Mouse (Mus musculus): ENCODE measurements around the gene Mmp24. TPM values are rescaled to one million over a fixed set of nuclear protein-coding genes. Genes with fewer than 3 reads are reported as not detected.
A peak's percentile ranks its signal among the peaks of the same experiment; 100 is the strongest.
"Not testable (repeated sequence)": the region's sequence is repeated elsewhere in the genome, so short reads cannot be mapped to it uniquely, and the experiment has no call there.

Gene Mmp24
- total RNA-seq, 2 experiments from 2014 or later, result under 0.01 TPM; not detected in 1

DNA sequence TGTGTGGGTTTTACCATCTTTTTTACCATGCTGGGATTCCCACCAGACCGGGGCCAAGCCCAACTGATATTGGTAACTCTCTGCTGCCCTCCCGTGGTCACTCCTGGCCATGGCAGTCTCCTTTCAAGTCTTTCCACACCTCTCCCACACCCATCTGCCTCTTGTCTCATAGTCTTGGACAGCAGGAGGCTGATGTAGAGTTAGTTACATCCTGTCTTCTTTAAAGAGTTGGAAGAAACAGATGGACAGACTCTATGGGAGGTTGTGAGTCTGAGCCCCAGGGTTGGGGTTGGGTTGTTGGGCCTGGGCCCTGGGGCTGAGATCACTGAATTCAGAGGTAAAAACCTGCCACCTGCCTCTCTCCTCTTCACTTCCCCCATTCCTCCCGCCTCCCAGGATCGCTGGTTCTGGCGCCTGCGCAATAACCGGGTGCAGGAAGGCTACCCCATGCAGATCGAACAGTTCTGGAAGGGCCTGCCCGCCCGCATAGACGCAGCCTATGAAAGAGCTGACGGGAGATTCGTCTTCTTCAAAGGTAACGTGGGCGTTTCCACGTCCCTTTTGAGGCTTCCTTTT lies 36.8 kb downstream of the Mmp24 start:
- peak; percentile 94 for ATAC-seq (replicated peaks; ENCODE audit: poor library complexity)

DNA sequence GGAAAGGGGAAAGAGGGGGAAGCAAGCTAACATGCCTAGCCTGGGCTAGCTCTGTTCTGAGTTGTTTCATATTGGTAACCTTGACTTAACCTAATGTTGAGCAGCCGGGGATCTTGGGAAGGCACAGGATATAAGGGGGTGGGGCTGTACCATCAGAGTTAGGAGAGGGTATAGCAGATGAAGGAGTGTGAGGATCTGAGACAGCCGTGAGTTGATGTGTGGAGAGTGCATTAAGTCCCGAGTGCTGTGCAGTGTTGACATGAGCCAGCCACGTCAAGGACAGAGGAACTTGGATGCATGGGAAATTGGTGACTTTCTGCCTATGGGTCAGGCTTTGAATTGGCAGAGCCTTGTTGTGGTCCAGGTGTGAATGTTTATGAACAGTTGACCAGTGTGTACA lies 37.5 kb downstream of the Mmp24 start:
- no peak for ATAC-seq (replicated peaks; ENCODE audit: poor library complexity)

DNA sequence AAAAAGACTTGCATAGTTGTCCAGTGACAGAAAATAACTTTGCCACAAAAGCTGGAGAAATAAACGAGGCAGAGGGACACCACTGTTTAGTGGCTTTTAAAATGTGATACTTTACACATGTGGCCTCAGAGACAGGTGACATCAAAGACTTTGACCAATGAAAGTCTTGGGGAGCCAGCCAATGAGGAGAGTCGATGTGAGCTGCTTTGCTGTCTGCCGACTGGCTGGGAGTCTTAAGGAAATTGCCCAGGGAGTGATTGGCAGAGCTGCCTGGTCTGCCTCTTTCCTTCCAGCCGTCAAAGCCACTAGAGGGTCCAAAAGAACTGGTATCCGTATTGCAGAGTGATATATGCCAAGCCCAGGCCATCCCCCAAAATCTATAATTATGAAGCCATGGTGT lies 39.7 kb downstream of the Mmp24 start:
- no peak for ATAC-seq (replicated peaks; ENCODE audit: poor library complexity)

DNA sequence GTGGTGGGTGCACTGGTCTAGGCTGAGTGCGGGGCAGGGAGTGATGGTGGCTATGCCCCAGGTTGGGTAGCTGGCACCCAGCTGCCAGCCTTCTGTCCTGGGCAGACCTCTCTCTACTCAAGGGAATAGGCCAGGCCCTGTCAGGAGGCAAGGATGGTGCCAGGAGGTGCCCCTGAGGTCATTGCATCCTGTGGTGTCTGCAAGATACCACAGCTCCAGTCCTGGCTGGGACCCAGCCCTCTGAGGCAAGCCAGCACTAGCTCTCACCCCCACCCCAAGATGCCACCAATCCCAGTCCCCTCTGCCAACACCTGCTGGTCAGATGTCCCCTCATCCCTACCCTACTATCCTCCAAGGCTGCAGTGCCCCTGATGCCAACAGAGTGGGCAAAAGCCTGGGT lies 41.0 kb downstream of the Mmp24 start:
- no peak for ATAC-seq (replicated peaks; ENCODE audit: poor library complexity)

DNA sequence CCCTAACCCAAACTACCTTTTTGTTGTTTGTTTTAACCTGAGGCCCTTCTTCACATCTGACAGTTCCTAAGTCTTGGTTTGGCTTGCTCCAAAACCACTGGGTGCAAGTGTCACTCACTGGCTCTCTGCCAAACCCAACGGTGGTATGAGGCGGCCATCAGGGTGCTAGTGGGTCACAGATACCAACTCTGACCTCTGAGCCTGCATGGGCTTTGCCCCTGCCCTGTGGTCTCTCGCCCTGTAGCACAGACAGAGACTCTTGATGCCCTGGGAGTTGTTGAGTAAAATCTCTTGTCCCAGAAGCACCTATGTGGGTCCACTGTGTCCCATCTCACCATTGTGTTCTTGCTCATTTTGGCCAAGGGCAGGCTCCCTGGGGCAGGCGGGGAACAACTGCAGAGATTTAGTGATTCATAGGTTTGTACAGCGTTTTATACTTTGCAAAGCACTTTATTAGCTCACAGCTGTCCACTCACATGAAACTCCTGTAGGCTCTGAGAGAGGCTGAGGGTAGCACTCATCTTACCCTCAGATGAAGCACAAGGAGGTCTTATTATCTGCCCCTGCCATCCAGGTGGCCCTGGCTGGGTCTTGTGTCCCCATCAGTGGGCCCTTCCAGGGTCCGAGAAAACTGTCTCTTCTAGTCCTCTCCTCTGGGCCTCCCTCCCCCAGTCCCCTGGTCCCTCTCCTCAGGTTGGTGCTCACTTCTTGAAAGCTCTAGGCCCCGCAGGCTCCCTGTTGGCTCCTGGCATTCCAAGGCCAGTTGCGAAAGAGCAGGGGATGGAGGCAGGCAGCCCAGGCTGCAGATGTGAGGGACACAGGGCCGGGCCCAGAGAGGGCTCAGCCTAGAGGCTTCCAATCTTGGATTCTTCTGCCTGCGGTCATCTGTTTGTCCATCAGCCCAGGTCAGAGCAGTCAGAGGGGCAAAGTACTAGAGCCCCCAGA lies 42.4 kb downstream of the Mmp24 start:
- ATAC-seq (replicated peaks; ENCODE audit: poor library complexity), result no peak

DNA sequence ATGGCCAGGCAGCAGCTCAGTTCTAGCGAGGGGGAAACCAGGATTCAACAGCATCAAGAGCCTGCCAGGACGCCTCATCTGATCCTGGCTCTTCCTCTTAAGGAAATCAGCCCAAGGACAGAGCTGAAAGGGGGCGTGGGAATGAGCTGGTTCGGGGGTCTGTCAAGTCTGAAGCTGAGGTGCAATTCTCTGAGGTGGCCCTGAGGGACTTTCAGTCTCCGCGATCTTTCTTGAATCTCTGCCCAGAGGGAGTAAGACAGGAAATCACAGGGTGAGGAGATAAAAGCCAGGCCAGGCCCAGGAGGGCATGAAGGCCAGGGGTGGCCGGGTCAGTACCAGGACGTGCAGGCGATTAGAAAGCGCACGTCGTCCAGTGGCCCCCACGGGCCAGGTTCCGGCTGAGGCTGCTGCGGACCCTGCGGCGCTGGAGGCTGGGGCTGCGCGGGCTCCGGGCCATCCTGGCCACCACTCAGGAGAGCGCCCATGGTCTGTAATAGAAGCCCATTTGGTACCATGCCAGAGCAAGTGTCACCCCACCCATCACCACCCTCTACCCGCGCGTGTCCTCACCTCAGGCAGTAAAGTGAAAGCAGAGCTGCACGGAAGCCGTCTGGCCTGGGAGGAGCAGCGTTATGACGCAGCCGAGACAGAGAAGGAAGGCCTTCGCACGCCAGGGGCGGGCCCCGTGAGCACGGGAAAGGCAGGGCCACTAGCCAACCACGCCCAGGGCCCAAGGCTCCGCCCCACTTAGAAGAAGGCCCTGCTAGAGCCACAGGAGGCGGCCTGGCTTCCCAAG lies 43.7 kb downstream of the Mmp24 start:
- ATAC-seq (replicated peaks; ENCODE audit: poor library complexity), result peak; percentile 95

DNA sequence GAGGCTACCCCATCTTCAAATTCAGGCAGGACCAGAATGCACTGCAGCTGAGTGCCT lies 44.1 kb downstream of the Mmp24 start, which contains the start of gene BC029722:
Gene BC029722, minus strand, starts transcription at position 35 of the 57 bp plus-strand sequence.
- no peak for ATAC-seq (replicated peaks; ENCODE audit: poor library complexity)

DNA sequence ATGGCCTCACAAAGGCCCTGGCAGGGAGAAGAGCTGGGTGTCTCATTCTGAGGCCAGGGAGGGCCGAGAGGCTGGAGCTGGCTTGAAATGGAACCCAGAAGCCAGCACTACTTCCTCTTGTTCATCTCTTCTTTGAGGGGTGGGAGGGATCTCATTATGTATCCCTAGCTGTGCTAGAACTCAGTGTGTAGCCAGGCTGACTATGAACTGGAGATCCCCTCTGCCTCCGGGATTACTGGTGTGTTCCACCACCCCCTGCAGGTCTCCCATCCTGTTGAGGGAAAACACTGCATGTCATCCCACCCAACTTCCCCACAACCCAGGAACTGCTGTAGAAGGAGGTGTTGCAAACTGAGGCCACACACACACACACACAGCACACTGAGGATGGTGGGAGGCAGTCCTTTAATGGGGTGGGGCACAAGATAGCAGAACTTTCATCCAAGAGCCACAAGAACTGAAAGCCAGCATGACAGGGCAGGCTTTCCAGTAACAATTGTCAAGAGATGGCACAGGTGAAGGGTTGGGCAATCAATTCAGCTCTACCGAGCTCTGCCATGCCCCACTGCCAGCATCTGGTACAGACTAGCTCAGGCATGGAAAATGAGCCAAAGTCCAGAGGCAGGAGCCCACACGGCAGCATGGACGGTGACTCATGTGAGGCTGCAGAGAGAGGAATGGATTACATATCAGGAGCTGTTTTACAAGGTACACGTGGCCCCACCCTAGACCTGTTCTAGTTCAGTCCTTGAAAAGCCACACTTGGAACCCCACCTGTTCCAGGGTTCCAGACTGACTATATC lies 44.5 kb downstream of the Mmp24 start:
- peak; percentile 35 for ATAC-seq (replicated peaks; ENCODE audit: poor library complexity)

DNA sequence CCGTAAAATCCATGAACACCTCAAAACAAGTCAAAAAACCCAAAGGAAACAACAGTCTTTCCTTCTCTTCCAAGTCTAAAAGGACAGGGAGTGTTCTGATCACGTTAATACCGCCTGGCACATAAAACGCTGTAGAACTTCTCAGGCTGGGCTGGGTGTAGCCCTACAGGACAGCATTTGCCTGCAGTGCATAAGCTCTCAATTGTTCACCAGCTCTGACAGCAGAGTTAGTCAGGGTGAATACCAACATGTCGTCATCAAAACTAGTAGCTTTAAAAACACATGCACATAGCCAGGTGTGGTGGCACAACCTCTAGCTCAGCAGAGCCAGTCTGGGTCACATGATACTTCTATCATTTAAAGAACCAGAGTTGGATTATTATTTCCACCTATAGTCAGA lies 45.6 kb downstream of the Mmp24 start:
- no peak for ATAC-seq (replicated peaks; ENCODE audit: poor library complexity)

DNA sequence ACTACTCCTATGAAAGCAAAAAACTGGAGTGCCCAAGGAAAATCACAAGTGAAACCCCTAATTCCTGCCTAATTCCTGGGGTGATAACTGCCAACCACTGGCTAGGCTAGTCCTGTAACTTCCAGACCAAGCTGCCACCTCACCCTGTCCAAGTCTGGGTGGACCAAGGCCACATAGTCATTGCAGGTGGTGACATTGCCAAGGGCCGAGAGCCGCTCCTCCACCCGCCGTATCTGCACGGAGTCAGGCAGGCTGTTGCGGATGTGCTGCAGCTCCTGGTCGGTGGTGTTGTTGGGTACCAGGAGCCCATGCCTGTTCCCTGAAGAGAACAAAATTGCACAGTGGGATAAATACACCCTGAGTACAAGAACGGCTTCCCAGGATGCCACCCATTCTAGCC lies 48.6 kb downstream of the Mmp24 start:
- no peak for ATAC-seq (replicated peaks; ENCODE audit: poor library complexity)

DNA sequence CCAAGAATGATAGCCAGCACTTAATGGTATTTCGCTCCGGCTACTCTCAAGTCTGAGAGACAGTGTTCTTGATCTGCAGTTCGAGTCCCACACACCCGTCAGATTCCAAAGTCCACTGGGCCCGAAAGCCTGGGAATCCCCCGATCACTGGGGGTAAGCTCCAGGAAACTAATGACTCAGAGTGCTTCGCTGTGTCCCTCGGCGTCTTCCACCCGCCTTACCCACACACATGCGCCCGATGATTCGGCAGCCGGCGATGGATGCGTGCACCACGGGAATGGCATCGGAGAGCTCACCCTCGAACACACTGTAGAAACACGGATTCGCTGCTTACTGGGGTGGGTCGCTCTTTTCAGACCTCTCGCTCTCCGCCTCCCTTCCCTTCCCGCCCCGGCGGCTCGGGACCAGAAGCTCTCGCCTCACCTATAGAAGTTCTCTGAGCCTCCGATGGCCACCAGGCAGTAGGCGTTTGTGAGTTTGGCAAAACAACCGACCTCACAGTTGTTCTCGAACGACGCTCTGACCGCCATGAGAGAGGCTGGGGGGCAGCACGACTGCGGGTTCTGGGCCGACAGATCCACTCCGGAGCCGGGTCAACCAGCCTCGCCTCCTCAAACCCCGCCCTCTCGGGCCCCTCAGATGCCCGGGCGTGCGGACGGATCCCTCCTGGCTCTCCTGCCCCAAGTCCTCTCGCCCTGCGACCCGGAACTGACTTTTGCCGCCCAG lies 50.9 kb downstream of the Mmp24 start:
- ATAC-seq (replicated peaks; ENCODE audit: poor library complexity), result peak; percentile 9; the same call in 1 of the 2 replicates

DNA sequence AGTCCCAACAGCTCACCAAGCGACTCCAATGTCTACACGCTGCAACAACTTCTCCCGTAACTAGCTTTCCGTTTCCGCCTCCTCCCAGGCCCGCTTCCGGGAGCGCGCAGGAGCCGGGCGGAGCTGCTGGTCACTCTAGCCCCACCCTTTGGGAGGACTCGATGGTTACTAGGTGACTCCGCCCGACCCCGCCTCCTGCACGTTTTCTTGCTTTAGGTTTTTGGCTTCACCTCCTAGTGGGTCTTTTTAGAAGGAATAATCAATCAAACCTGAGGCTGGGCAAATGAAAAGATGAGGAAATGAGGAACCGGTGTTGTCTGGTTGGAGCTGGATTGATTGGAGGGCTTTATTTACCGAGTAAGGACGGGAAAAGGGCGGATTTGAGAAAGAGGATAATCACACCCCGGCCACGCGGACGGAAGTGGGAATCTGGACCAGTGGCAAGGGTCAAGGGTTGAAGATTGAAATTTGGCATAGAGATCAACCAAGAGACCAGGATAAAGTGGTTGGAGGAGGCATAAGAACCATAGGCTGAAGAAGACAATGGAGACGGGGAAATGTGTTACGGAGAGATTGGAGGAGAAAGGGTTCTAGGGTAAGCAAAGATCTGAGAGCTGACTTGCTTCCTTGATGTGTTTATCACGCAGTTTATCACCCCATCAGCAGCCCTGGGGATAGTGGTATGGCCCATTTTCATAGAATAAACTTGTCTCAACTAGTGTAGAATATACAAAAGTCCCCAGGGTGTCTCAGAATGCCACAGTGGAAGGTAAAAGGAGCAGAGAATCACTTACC lies 51.7 kb downstream of the Mmp24 start, which contains the start of gene Eif6:
Gene Eif6, minus strand, starts transcription at position 296 of the 795 bp plus-strand sequence.
- ATAC-seq (replicated peaks; ENCODE audit: poor library complexity), result peak; percentile 93

DNA sequence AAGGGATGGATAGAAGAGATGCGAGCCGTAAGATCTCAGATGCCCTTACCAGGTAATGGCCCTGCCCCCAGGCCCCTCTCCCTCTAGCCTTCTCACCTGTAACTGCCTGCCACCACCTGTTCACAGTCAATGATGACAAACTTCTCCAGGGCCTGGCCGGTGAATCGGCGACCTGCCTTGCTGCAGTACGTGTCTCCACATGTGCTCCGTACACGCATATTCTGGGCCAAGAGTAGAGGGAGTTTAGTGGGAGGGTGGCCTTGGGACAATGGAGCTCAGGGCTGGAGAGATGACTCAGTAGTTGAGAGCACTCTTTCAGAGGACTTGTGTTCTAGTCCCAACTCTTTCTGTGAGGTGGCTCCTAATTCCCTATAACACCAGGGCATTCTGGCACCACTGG lies 55.7 kb downstream of the Mmp24 start:
- ATAC-seq (replicated peaks; ENCODE audit: poor library complexity), result no peak

DNA sequence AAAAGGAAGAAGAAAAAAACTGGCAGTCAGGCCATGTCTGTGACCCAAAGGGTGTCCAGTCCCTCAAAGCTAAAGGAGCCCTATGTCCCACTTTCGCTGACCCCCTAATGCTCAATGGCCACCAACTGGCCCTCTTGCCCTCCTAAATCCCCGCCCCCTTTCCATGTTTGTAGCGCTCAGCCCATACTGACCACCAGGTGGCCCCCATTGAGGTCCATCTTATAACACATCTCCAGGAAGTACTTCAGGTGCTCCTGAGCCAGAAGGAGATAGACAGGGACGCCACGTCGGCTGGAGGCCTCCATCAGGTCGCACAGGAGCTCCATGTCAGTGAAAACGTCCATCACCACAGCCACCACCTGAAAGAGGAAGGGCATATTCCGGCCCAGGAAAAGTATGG lies 56.2 kb downstream of the Mmp24 start:
- 0 out of 2 replicates have a peak, but pooled peaks have one; percentile 20 for ATAC-seq (replicated peaks; ENCODE audit: poor library complexity)

DNA sequence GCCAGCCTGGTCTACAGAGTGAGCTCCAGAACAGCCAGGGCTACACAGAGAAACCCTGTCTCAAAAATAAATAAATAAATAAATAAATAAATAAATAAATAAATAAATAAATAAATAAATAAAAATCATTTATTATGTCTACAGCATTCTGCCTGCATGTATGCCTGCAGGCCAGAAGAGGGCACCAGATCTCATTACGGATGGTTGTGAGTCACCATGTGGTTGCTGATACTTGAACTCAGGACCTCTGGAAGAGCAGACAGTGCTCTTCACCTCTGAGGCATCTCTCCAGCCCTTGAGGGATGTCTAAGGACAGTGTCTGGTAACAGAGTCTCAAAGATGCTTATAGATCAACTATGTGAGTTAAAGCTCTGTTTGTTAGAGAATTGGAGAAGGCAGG lies 56.9 kb downstream of the Mmp24 start:
- ATAC-seq (replicated peaks; ENCODE audit: poor library complexity), result not testable (repeated sequence)

DNA sequence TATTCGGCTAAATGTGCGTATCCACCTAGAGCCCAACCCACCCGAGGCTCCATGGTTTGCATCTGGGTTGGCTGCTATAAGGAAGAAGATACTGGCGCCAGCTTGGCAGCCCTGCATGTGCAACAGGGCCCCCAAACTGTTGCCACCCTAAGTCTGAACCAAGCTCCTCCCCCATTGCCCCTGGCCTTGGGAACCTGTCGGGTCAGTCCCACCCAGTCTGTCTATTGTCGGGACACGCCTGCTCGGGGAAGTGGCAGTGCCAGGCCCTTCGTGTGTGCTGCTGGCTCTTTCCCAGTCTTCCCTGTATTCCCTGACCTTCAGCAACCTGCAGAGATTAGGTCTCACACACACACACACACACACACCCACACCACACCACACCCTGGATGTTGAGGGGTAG lies 59.6 kb downstream of the Mmp24 start, which contains the start of gene Fam83c:
Gene Fam83c, minus strand, starts transcription at position 123 of the 400 bp plus-strand sequence.
- ATAC-seq (replicated peaks; ENCODE audit: poor library complexity), result no peak

DNA sequence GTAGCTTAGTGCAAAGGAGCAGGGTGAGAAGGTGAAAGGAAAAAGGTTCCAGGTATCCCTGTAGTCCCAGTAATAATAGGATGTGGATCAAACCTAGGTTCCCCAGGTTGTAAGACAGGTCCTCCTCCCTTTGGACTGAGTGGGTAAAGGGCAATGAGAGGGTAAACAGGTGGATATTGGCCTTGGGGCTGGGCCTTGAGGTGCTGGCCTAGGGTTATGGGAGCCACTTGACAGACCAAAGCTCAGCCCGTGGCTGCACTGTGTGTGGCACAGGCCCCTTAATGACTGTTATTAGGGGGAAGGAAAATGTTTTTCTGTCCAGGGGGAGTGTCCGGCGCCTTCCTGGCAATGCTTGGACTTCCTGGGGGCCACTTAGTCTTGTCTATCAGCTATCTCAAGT lies 62.8 kb downstream of the Mmp24 start:
- ATAC-seq (replicated peaks; ENCODE audit: poor library complexity), result no peak

DNA sequence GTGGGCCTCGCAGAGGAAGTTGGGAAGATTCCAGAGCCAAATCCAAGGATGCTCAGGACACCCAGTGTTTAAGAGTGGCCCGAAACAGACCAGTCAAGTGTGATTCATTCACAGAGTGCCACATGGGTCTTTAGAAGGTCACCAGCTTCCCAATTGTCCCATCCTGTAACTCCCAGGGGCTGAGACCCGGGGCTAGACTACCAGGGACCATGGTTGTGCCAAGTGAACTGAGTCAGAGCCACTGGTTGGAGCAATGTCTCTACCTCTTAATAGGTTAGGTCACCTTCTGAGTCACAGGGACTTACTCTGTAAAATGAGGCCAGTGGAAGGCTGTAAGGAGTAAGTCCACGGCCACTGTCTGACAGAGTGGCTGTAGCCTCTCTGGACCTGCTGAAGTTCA lies 63.8 kb downstream of the Mmp24 start:
- ATAC-seq (replicated peaks; ENCODE audit: poor library complexity), result no peak

DNA sequence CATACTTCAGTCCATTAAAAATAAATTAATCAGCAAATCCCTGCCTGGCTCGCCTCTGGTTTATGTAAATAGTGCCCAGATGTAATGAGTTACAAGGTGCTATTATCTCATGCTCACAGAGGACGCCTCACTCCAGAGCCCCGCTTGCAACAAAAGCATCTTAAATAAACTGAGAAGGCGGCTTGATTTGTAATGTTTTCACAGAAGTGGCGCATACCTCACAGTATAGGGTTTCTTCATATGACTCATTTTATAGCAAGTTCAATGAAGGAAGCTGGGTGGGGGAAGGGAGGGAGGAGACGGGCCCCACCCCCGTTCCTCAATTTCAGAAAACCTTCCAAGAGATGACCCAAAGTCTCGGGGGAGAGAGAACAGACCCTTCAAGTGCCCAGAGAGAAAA lies 71.8 kb downstream of the Mmp24 start:
- ATAC-seq (replicated peaks; ENCODE audit: poor library complexity), result no peak

DNA sequence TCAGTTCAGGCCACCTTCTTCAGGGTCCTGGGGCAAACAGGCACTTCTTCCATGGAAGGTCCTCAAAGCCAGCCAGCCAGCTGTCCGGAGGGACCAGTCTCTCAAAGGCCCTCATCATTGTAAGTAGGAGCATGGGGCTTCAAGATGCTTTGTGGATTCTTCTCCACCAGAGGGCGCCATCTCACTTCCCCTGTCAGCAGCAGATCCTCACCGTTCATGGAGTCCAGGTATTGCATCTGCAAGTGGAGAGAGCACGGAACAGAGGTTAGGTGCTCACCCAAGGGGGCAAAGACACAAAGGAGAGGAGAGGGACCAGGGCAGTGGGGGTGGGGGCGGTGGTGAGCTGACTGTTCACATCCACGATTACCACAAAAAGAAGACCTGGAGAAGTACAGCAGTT lies 73.1 kb downstream of the Mmp24 start:
- peak; percentile 93 for ATAC-seq (replicated peaks; ENCODE audit: poor library complexity)

Measured in megakaryocyte progenitor cell, adult 5-6 weeks (primary cell).